Mouse (Mus musculus): ENCODE measurements around the gene Dennd5a.

DNA sequence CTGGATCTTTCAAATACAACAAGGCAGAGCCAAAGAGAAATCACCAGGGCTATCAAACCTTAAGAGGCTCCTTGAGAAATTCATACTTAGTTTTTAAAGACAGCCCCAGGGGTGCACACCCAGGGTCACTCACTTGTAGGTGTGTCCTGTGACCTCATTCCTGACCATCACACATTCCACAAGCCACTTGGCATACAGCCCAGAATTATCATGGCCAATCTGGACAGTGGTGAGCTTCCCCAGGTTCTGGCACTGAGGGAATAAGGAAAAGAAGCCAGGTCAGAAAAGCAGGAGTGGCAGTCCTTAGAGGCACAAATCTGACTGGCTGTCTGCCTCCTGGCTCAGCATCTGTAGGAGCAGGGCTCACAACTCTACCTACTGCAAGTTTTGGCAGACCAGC, 61.4 kb downstream of the Dennd5a start:
- no peak for TF ChIP-seq EP300 (IDR thresholded peaks at IDR 0.05; ENCODE audit: insufficient read depth, low read depth, low read length)
- no peak for TF ChIP-seq CTCF (IDR thresholded peaks at IDR 0.05)
